Mouse (Mus musculus) intestine, postnatal 0 days (tissue): ENCODE data around the gene Tbc1d15. TPM values are rescaled to one million over a fixed set of nuclear protein-coding genes. Genes with fewer than 3 reads are reported as not detected.
"Not testable (repeated sequence)": the region's sequence is repeated elsewhere in the genome, so short reads cannot be mapped to it uniquely, and the experiment has no call there.

ENCODE experiments used
- ATAC-seq: fragments of 200-750 bp; cut with Nextera tagmentation; 2 replicates; pipeline ENCODE4 v1.8.0; 2017; ENCODE audit warnings: mild to moderate bottlenecking, moderate TSS enrichment, moderate library complexity
- H3K27ac ChIP-seq: fragments of 300-500 bp; sonication (generic); 2 replicates; pipeline ENCODE4 v1.5.1; 2014; ENCODE audit warnings: mild to moderate bottlenecking, low read depth, low read length, moderate library complexity
- H3K27me3 ChIP-seq: fragments of 300-500 bp; sonication (generic); replicated peaks from 2 replicates; pipeline ENCODE4 v1.6.1; 2014; ENCODE audit warnings: low read length, mixed read lengths; ENCODE audit not compliant: control insufficient read depth, insufficient read depth
- H3K36me3 ChIP-seq: fragments of 300-500 bp; sonication (generic); 2 replicates; pipeline ENCODE4 v1.6.1; 2014; ENCODE audit warnings: mild to moderate bottlenecking, moderate library complexity; ENCODE audit not compliant: control insufficient read depth, insufficient read depth
- H3K4me1 ChIP-seq: fragments of 300-500 bp; sonication (generic); replicated peaks from 2 replicates; pipeline ENCODE4 v1.6.1; 2014; ENCODE audit warnings: antibody characterized with exemption, low read length, mixed read lengths; ENCODE audit not compliant: control insufficient read depth, insufficient read depth
- H3K4me2 ChIP-seq: fragments of 300-500 bp; sonication (generic); replicated peaks from 2 replicates; pipeline ENCODE4 v1.6.1; 2014; ENCODE audit warnings: low read depth, mild to moderate bottlenecking, moderate library complexity
- H3K4me3 ChIP-seq: fragments of 300-500 bp; sonication (generic); 2 replicates; pipeline ENCODE4 v1.5.1; 2014; ENCODE audit warnings: low read depth, low read length
- H3K9ac ChIP-seq: fragments of 300-500 bp; sonication (generic); 2 replicates; pipeline ENCODE4 v1.6.1; 2014; ENCODE audit warnings: mild to moderate bottlenecking, low read depth, low read length
- H3K9me3 ChIP-seq: fragments of 300-500 bp; sonication (generic); 2 replicates; pipeline ENCODE4 v1.6.1; 2016; ENCODE audit warnings: mixed run types; ENCODE audit not compliant: control insufficient read depth
- CTCF ChIP-seq: sonication (generic); IDR thresholded peaks from 2 replicates; pipeline ENCODE4 v1.5.1; 2016; ENCODE audit warnings: low read depth, mild to moderate bottlenecking, control low read depth, antibody characterized with exemption, moderate library complexity
- WGBS: fragments of 180-500 bp; shearing (Covaris S2); extraction: QIAGEN DNeasy Blood & Tissue Kit; methylation state at CpG from one replicate; pipeline ENCODE4 v1.1.7; 2014; 5-methylcytosine and 5-hydroxymethylcytosine counted together
- polyA plus RNA-seq: library from polyadenylated mRNA; unstranded; fragments of >200 nt; fragmentation: Nextera tagmentation; extraction: Ambion mirVana; gene quantifications from 2 replicates; pipeline ENCODE4 v1.2.1, GENCODE M21; 2015

The Tbc1d15 gene
- polyA plus RNA-seq, 1 experiment from 2014 or later = 59.9 TPM

DNA sequence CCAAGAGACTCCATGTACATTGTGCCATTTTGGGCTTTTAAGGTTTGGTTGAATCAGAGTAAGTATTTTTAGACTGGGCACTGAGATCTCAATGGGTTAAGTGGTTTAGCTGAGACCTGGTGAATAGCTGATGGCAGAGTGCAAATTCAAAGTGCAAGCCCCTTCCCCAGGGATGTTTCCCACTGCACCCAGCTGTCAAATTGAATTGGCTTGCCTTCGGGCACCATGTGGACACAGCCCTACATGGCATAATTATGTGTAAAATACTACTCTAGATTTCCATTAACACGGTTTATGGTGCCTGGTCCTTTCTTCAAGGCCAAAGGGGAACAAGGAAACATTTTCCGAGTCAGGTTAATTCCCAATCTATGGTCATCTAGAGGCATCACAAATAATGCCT is 70.2 kb downstream of the Tbc1d15 start:
- Histone ChIP-seq H3K9ac (no peak overlapping the region), H3K36me3 (no peaks in the 10 kb centered on the region), H3K4me3 (no peak overlapping the region), H3K4me1 (no peaks in the 10 kb centered on the region), H3K27me3 (no peaks in the 10 kb centered on the region), H3K4me2 (no peak overlapping the region), H3K27ac (no peak overlapping the region), H3K9me3 (no peaks in the 10 kb centered on the region)
- TF ChIP-seq CTCF = no peak
- WGBS = 65% methylated on average over 3 of the region's 3 CpGs
- ATAC-seq = no peak

DNA sequence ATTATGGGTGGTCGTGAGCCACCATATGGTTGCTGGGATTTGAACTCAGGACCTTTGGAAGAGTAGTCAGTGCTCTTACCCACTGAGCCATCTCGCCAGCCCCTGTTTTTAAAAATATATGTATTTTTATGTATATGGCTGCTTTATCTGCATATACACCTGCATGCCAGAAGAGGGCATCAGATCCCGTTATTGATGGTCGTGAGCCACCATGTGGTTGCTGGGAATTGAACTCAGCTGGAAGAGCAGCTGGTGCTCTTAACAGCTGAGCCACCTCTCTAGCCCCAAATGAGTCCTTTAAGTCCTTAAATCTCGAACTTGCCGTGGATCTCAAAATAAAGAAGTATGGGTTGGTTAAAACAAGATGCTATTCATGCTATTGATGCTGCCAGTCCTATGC is 73.2 kb downstream of the Tbc1d15 start:
- ATAC-seq, H3K27me3 ChIP-seq, H3K9ac ChIP-seq, H3K4me1 ChIP-seq, H3K4me3 ChIP-seq, H3K4me2 ChIP-seq, H3K9me3 ChIP-seq, H3K27ac ChIP-seq, H3K36me3 ChIP-seq: not testable (repeated sequence)
- TF ChIP-seq CTCF = peak; percentile 36
- 64% methylated on average over 6 of the region's 6 CpGs for WGBS

DNA sequence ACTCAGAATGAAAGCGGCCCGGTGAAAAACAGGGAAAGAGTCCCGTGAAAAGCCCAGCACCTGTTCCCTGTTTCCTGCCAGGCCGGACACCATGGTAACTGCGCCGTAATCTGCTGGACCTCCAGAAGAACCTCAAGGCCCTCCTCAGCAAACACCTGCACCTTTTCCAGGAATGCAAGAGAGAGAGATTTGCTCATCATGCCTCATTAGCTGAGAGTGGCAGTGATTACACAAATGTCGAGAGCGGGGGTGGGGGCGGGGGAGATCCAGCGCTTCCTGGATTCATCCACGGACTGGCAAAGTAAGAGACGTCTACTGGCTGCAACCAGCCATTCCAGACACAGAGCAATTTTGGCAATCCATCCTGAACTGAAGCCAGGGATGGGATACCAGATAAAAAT is 75.7 kb downstream of the Tbc1d15 start:
- Histone ChIP-seq H3K4me2 (peak overlapping the region; percentile 45; the same call in 1 of the 2 replicates), H3K9me3 (no peaks in the 10 kb centered on the region), H3K36me3 (no peaks in the 10 kb centered on the region), H3K27me3 (no peaks in the 10 kb centered on the region), H3K9ac (no peak overlapping the region), H3K4me1 (no peaks in the 10 kb centered on the region), H3K27ac (no peak overlapping the region), H3K4me3 (no peak overlapping the region)
- WGBS = 24% methylated on average over 12 of the region's 12 CpGs
- no peak for TF ChIP-seq CTCF
- no peak for ATAC-seq

DNA sequence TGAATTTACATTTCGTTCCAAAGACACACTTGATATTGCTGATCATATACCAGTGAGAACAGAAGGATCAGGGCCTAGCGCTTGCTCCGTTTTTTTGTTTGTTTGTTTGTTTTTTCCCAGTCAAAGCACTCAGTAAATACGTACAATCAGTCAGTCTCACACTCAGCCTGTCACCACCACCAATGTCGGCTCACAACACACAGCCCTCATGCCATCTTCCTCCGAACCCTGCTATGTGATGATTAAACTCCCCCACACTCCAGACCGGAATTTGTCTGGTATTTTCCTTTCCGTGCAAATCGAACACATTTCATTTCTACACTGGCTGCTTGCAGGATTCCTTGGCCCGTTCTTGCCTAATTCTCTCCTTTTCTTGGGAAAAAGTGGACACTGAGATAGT is 77.9 kb downstream of the Tbc1d15 start:
- H3K9ac ChIP-seq = no peak overlapping the region
- TF ChIP-seq CTCF = no peak
- no peak overlapping the region for H3K27ac ChIP-seq
- no peak overlapping the region for H3K4me3 ChIP-seq
- H3K9me3 ChIP-seq = no peaks in the 10 kb centered on the region
- 78% methylated on average over 10 of the region's 10 CpGs for WGBS
- no peaks in the 10 kb centered on the region for H3K36me3 ChIP-seq
- H3K4me1 ChIP-seq = no peaks in the 10 kb centered on the region
- ATAC-seq = no peak
- no peak overlapping the region for H3K4me2 ChIP-seq
- no peaks in the 10 kb centered on the region for H3K27me3 ChIP-seq

DNA sequence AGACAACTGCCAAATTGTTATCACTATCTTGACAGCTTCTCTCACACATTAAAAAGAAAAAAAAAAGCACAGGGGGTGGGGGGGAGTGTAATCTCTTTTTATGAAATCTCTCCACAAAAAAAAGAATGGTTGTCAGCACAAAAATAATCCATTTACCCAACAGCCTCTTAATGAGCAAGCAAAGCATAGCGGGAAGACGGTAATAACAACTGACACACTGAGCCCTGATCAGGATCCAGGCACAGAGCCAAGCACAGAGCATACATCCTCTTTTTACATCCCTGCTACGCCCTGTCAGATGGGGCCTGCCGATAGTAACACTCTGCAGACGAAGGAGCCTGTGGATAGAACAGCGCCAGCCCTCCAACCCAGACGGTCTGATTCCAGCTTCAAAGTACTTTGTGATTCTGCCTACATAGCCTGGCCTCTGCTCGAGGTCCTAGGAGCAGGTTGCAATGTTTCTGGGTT is 79.9 kb downstream of the Tbc1d15 start:
- H3K27ac ChIP-seq = no peak overlapping the region
- no peak overlapping the region for H3K4me3 ChIP-seq
- H3K27me3 ChIP-seq = no peaks in the 10 kb centered on the region
- H3K4me1 ChIP-seq = no peaks in the 10 kb centered on the region
- H3K4me2 ChIP-seq = no peak overlapping the region
- no peaks in the 10 kb centered on the region for H3K36me3 ChIP-seq
- no peaks in the 10 kb centered on the region for H3K9me3 ChIP-seq
- ATAC-seq = no peak
- TF ChIP-seq CTCF = no peak
- WGBS = 47% methylated on average over 8 of the region's 8 CpGs
- H3K9ac ChIP-seq = no peak overlapping the region

- no peaks in the 10 kb centered on the region for H3K9me3 ChIP-seq
- 85% methylated on average over 7 of the region's 7 CpGs for WGBS
- no peak for TF ChIP-seq CTCF
- no peak overlapping the region for H3K4me3 ChIP-seq
- ATAC-seq = no peak
- no peak overlapping the region for H3K9ac ChIP-seq
- H3K4me2 ChIP-seq = no peak overlapping the region
- H3K36me3 ChIP-seq = no peaks in the 10 kb centered on the region
- no peaks in the 10 kb centered on the region for H3K4me1 ChIP-seq
- no peaks in the 10 kb centered on the region for H3K27me3 ChIP-seq
- H3K27ac ChIP-seq = no peak overlapping the region
These were observed 80.5 kb downstream of the Tbc1d15 start for GRCm38 (mm10) chr10:115170496-115171350.
